Mouse (Mus musculus) ZHBTc4 (cell line): ENCODE results near the gene Calr3.

Experiments
- DNase-seq: peaks from one replicate; pipeline ENCODE4 v3.0.0-alpha.2; 2011; ENCODE audit warnings: low read depth, low spot score

Gene Calr3

GRCm38 (mm10) chr8:72443338-72443993 is at the start of gene Calr3, which contains the start of gene 1700030K09Rik:
TSS of gene Calr3 (minus strand) at chr8:72443870.
TSS of gene 1700030K09Rik (plus strand) at chr8:72443880.
- peak; percentile 98 for DNase-seq

DNA sequence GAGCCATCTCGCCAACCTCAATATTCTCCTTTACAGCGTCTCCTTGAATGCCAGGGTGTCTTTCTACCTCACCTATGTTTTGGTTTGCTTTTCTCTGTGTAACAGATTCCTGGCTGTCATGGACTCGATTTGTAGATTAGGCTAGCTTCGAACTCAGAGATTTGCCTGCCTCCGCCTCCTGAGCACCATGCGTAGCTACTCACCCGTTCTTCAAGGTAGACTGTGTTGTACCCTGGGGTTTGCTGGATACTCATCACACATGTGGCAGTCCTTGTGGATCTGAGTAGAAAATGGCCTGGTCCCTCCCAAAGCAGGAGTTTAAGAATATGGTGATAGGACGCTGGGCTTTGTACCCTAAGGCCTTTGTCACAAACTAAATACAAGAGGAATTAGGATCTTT is 49.7 kb upstream of the Calr3 start:
- DNase-seq = no peak

DNA sequence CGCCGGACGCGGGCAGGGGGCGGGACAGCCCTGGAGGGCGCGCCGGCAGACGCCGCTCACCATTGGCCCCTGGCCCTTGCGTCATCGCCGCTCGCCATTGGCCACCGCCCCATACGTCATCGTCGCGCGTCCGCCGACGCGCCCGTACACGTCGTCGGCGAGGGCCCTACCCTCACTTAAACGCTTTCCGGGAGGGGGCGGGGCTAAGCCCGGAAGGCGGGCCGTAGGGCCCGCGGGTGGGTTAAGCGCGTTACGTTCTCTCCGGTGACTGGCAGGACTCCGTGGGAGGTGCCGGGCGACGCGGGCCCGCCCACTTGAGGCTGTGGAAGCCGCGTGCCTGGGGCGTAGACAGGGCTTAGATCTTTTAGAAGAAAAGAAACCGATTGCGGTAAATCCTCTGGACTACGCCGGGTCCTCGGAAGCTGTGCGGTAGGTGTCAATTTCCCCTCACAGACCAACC is 49.0 kb upstream of the Calr3 start:
- DNase-seq = peak; percentile 100

- peak; percentile 67 for DNase-seq
These were observed 48.3 kb upstream of the Calr3 start, which contains the start of gene Slc35e1 for GRCm38 (mm10) chr8:72491680-72492621. TSS of gene Slc35e1 (minus strand) at chr8:72492614.

DNA sequence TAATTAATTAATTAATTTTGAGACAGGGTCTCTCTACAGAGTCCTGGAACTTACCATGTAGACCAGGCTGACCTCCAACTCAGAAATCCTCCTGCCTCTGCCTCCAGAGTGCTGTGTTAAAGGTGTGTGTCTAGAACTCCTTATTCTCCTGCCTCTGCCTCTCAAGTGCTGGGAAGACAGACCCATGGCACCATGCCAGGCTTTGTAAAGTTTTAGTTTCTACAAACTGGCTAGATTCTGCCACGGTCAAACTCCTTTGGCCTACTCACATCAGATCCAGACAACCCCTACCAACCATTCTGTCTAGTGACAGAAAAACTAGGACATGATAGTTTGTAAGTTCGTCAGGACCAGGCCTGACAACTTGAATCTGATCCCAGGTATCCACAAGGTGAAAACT is 47.3 kb upstream of the Calr3 start:
- DNase-seq = no peak

DNA sequence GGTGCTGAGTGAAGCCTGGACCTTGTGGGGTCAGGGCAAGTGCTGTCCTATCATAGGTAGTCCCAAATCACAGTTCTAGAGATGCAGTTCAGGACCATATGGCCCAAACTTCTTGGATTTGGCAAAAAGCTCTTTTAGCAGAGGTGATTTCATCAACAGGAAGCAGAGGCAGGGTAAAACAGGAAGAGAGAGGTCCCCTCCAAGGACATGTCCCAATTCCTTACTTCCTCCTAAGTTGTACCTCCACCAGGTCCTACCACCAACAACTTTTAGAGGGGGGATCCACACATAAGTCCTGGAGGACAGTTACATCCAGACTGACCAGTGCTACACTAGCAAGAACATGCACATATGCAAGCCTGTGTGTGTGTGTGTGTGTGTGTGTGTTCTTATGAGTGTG is 43.3 kb upstream of the Calr3 start:
- no peak for DNase-seq

DNA sequence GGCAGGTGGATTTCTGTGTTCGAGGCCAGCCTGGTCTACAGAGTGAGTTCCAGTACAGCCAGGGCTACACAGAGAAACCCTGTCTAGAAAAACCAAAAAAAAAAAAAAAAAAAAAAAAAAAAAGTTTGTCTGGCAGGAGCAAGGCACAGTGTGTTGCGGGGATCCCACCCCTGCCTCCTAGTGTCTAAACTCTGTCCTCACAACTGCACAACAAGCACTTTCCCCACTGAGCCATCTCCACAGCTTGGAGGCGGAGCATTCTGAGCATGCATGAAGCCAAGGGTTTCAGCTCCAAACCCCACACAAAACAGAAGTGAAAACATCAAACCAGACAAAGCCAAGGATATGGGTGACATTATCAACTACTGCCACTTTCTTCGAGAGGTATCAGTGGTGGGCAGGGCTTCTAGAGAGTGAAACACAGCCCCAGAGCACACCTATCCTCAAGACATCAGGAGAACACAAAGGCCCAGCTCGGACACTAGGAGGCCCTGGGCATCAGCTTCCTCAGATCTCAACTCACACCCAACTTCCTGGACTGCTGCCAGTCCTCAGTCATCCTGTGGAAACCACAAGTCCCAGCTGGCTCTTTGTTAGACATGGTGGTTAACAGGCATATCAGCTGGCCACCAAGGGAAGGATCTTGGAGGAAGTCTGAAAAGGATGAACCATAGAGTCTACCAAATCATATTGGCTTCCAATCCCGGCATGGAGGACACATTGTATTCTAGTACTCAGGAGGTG is 42.0 kb upstream of the Calr3 start:
- peak; percentile 58 for DNase-seq

GRCm38 (mm10) chr8:72474826-72475546 is 31.3 kb upstream of the Calr3 start, which contains the start of gene Cherp:
TSS of gene Cherp (minus strand) at chr8:72475226.
- DNase-seq = peak; percentile 100

GRCm38 (mm10) chr8:72470684-72471083 is 27.0 kb upstream of the Calr3 start:
- no peak for DNase-seq

GRCm38 (mm10) chr8:72469984-72470383 is 26.3 kb upstream of the Calr3 start:
- no peak for DNase-seq

- DNase-seq = no peak
These were observed 25.6 kb upstream of the Calr3 start for GRCm38 (mm10) chr8:72469243-72469642.

DNA sequence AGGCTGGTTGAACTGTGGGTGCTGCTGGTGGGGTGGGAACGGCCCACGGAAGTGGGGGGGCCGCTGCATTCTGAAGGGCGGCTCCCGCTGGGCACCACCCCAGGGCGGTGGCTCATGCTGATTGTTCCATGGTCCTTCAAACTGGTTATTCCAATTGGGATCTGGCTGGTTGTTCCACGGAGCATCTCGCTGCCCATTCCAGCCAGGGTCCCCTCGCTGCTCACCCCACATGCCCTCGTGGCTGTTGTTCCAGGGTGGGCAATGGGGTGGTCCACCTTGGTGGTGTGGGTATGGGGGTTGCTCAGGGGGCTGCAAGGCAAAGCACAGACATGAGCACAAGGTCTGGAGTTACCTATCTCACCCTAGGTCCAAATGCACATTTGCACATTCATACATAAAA is 20.5 kb upstream of the Calr3 start:
- no peak for DNase-seq

GRCm38 (mm10) chr8:72459881-72460533 is 16.3 kb upstream of the Calr3 start:
- DNase-seq = no peak

- no peak for DNase-seq
These were observed 14.8 kb upstream of the Calr3 start for GRCm38 (mm10) chr8:72458457-72458856.

- DNase-seq = no peak
These were observed 14.1 kb upstream of the Calr3 start for GRCm38 (mm10) chr8:72457806-72458205.

DNA sequence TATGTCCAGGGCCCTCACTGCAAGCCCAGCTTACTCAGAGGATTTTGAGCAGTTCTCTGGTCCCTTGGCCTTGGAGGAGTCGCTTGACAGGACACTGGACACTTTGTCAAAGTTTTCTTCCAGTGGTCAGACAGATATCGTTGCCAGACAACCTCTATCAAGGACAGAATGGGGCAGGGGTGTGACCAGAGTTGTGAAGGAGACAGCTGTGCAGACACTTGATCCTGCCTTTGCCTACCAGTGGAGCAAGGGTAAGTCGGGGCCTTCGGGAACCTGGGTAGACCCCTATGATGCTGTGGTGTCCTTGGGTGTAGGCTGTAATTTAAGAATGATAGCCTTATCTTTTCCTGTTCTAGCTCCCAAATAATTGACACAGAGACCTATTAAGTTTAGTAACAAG is 11.6 kb upstream of the Calr3 start:
- no peak for DNase-seq

DNA sequence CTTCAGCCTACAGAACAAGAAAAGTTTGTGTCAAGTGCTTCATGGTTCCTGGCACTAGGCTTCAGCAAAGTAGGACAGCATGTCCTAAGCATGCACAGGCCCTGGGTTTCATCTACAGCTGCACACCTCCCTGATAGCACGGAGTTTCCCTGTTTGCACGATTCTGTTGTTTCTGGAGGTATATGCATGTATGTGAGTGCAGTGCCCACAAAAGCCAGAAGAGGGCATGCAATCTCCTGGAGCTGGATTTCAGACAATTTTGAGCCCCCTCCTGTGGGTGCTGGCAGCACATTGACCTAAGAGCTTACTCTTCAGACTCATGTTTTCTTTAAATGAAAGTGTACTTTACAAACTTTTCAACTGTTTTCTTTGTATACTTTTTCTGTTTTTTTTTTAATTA is 10.2 kb upstream of the Calr3 start:
- peak; percentile 82 for DNase-seq

- no peak for DNase-seq
These were observed 7.8 kb upstream of the Calr3 start for GRCm38 (mm10) chr8:72451516-72451915.

GRCm38 (mm10) chr8:72445071-72445470 is 1.4 kb upstream of the Calr3 start:
- no peak for DNase-seq

DNA sequence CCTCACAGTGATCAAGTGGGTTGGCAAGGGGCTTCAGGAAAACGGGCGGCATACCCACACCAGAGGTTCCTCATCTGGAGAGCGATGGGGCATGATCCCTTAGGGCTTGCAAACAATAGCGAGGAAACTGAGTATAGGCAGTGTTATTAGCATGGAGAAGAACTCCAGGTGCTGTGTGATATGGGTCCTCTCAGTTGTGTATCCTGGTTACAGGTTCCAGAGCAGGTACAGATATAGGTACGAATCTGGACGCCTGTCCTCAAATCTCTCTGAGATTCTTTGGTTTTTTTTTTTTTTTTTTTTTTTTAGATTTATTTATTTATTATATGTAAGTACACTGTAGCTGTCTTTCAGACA is 302 bp upstream of the Calr3 start:
- DNase-seq = no peak
